Mouse (Mus musculus) neural tube, embryonic 14.5 days (tissue): ENCODE measurements around the gene Gpr87. TPM values are rescaled to one million over a fixed set of nuclear protein-coding genes. Genes with fewer than 3 reads are reported as not detected.
"Not testable (repeated sequence)": the region's sequence is repeated elsewhere in the genome, so short reads cannot be mapped to it uniquely, and the experiment has no call there.

Experiments
- ATAC-seq: fragments of 200-750 bp; cut with Nextera tagmentation; 2 replicates; pipeline ENCODE4 v1.8.0; 2017; ENCODE audit warnings: low read depth, mild to moderate bottlenecking, moderate TSS enrichment, moderate library complexity
- H3K27ac ChIP-seq: fragments of 300-500 bp; sonication (generic); 2 replicates; pipeline ENCODE4 v1.5.1; 2014; ENCODE audit warnings: low read depth, mild to moderate bottlenecking, control low read depth, low read length, moderate library complexity, mixed read lengths
- H3K27me3 ChIP-seq: fragments of 300-500 bp; sonication (generic); 2 replicates; pipeline ENCODE4 v1.6.1; 2014; ENCODE audit warnings: low read length; ENCODE audit not compliant: control insufficient read depth, insufficient read depth
- H3K36me3 ChIP-seq: fragments of 300-500 bp; sonication (generic); 2 replicates; pipeline ENCODE4 v1.6.1; 2014; ENCODE audit warnings: low read length, mixed read lengths; ENCODE audit not compliant: control insufficient read depth, insufficient read depth
- H3K4me1 ChIP-seq: fragments of 300-500 bp; sonication (generic); 2 replicates; pipeline ENCODE4 v1.6.1; 2014; ENCODE audit warnings: low read length; ENCODE audit not compliant: control insufficient read depth, insufficient read depth
- H3K4me2 ChIP-seq: fragments of 300-500 bp; sonication (generic); 2 replicates; pipeline ENCODE4 v1.6.1; 2014; ENCODE audit warnings: mild to moderate bottlenecking, low read depth, low read length, control low read depth
- H3K4me3 ChIP-seq: fragments of 300-500 bp; sonication (generic); 2 replicates; pipeline ENCODE4 v1.5.1; 2014; ENCODE audit warnings: low read depth, low read length, control low read depth, mixed read lengths
- H3K9ac ChIP-seq: fragments of 300-500 bp; sonication (generic); replicated peaks from 2 replicates; pipeline ENCODE4 v1.6.1; 2014; ENCODE audit warnings: low read depth, mild to moderate bottlenecking, control low read depth, low read length, mixed read lengths
- H3K9me3 ChIP-seq: fragments of 300-500 bp; sonication (generic); 2 replicates; pipeline ENCODE4 v1.6.1; 2016; ENCODE audit warnings: low read length; ENCODE audit not compliant: control insufficient read depth
- WGBS: fragments of 180-500 bp; shearing (Covaris S2); extraction: QIAGEN DNeasy Blood & Tissue Kit; methylation state at CpG from one replicate; pipeline ENCODE4 v1.1.7; 2014; 5-methylcytosine and 5-hydroxymethylcytosine counted together
- polyA plus RNA-seq: library from polyadenylated mRNA; unstranded; fragments of >200 nt; fragmentation: Nextera tagmentation; extraction: Ambion mirVana; gene quantifications from 2 replicates; pipeline ENCODE4 v1.2.1, GENCODE M21; 2014

Gene Gpr87
- polyA plus RNA-seq, 1 experiment from 2014 or later, result 0.46 TPM

DNA sequence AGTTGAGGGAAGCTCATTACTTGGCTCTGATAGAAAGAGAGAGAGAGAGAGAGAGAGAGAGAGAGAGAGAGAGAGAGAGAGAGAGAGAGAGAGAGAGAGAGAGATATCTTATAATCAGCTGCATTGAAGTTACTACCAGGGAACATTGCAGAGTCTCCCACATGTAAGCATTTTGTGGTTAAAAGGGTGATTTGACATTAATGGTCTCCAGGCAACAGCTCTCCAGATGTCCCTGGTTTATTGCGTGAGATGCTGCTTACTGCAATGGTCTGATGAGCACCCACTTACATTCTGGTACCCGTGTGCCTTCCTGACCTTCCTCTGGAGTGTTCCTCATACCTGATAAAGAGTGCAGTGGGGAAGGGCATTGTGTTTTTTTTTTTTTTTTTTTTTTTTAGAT, 40.0 kb downstream of the Gpr87 start:
- Histone ChIP-seq H3K9ac (no peak overlapping the region), H3K36me3 (no peaks in the 10 kb centered on the region), H3K4me2 (no peak overlapping the region), H3K9me3 (no peaks in the 10 kb centered on the region), H3K4me3 (no peak overlapping the region), H3K27me3 (no peaks in the 10 kb centered on the region), H3K27ac (no peak overlapping the region), H3K4me1 (no peaks in the 10 kb centered on the region)
- WGBS, result 65% methylated on average over 2 of the region's 2 CpGs
- ATAC-seq, result no peak

DNA sequence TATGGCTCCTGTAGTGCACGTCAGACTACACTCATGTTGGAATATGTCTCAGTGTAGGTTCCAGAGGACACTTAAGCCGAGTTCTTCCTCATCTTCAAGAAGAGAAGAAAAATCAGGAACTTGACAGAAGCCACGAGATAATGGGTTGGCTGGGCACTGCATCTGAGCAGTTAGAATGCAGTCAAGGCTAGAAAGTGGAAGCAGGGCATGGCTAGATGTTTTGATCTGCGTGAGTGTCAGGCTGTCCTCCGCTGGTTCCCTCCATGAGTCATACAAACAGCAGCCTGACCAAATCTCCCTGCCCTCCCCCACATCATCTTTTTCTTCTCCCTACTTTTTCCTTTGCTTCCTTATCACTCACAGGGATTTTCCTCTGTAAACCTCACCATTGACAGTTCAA, 41.5 kb downstream of the Gpr87 start, which contains the start of gene P2ry14:
TSS of gene P2ry14 (minus strand) at position 195 of the 400 bp plus-strand sequence.
- 92% methylated on average over 5 of the region's 5 CpGs for WGBS
- no peaks in the 10 kb centered on the region for H3K9me3 ChIP-seq
- H3K27ac ChIP-seq, result no peak within 1 kb of the TSS
- H3K4me2 ChIP-seq, result no peak within 1 kb of the TSS
- ATAC-seq, result no peak
- H3K4me1 ChIP-seq, result no peaks in the 10 kb centered on the region
- no peak within 1 kb of the TSS for H3K4me3 ChIP-seq
- no peak within 1 kb of the TSS for H3K9ac ChIP-seq
- H3K27me3 ChIP-seq, result no peaks in the 10 kb centered on the region
- no peaks in the 10 kb centered on the region for H3K36me3 ChIP-seq

DNA sequence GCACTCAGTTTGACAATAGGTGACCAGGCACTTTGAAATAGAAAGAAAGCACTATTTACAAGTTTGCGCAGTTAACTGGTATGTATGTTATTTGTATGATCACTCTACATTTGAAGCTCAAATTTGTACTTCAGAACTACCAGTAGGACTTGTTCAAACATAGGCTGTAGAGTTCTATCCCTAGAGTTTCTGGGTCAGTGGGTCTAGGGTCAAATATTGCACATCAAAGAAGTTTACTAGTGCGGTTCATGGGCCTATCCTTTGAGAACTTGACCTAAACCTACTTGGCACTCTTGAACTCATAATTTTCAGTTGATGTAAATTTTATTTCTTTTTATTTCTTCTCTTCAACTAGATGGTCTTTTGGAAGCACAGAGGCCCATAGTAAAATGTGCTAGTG, 44.3 kb downstream of the Gpr87 start:
- Histone ChIP-seq H3K36me3 (no peaks in the 10 kb centered on the region), H3K27ac (no peak overlapping the region), H3K9ac (no peak overlapping the region), H3K4me2 (no peak overlapping the region), H3K9me3 (no peaks in the 10 kb centered on the region), H3K27me3 (no peaks in the 10 kb centered on the region), H3K4me1 (no peaks in the 10 kb centered on the region), H3K4me3 (no peak overlapping the region)
- ATAC-seq, result no peak
- 94% methylated on average over 2 of the region's 2 CpGs for WGBS

DNA sequence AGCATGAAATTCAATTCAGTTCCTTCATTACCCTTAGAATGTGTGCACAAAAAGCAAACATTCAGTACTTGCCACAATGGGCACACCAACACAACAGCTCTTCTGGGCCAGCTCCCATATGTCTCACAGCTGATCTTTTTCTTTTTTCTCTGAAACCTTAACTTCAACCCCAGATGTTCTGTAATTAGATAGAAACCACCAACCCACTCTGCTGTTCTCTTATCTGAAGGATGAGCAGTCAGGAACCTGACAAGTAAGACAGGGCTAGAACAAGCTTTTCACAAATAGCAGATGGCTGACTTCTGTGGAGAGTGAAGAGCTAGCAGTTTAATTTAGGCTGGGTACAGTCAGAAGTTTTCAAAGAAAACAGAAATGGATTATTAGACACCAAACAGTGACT, 45.3 kb downstream of the Gpr87 start:
- H3K4me3 ChIP-seq, result no peak overlapping the region
- no peak for ATAC-seq
- no peaks in the 10 kb centered on the region for H3K4me1 ChIP-seq
- H3K36me3 ChIP-seq, result no peaks in the 10 kb centered on the region
- H3K27ac ChIP-seq, result no peak overlapping the region
- no peak overlapping the region for H3K9ac ChIP-seq
- no peak overlapping the region for H3K4me2 ChIP-seq
- no peaks in the 10 kb centered on the region for H3K27me3 ChIP-seq
- no peaks in the 10 kb centered on the region for H3K9me3 ChIP-seq

DNA sequence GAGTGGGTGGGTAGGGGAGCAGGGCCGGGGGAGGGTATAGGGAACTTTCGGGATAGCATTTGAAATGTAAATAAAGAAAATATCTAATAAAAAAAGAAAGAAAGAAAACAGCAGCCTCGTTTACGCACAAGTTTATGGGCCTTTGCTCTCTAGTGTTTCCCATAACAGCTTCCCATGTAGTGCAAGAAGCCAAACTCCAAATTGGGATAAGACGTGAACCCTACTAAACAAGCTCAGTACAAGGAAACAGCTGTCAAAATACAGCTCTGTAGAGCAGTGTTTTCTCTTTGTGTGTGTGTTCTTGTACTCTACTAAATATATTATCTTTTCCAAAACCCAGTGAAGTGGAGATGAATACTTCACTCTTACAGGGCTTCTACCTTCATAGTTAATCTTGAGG, 49.7 kb downstream of the Gpr87 start:
- H3K27me3 ChIP-seq, result no peaks in the 10 kb centered on the region
- H3K4me3 ChIP-seq, result no peak overlapping the region
- no peak for ATAC-seq
- H3K36me3 ChIP-seq, result no peaks in the 10 kb centered on the region
- no peaks in the 10 kb centered on the region for H3K4me1 ChIP-seq
- H3K9ac ChIP-seq, result no peak overlapping the region
- no peak overlapping the region for H3K4me2 ChIP-seq
- no peak overlapping the region for H3K27ac ChIP-seq
- no peaks in the 10 kb centered on the region for H3K9me3 ChIP-seq
- 71% methylated on average over 5 of the region's 5 CpGs for WGBS

DNA sequence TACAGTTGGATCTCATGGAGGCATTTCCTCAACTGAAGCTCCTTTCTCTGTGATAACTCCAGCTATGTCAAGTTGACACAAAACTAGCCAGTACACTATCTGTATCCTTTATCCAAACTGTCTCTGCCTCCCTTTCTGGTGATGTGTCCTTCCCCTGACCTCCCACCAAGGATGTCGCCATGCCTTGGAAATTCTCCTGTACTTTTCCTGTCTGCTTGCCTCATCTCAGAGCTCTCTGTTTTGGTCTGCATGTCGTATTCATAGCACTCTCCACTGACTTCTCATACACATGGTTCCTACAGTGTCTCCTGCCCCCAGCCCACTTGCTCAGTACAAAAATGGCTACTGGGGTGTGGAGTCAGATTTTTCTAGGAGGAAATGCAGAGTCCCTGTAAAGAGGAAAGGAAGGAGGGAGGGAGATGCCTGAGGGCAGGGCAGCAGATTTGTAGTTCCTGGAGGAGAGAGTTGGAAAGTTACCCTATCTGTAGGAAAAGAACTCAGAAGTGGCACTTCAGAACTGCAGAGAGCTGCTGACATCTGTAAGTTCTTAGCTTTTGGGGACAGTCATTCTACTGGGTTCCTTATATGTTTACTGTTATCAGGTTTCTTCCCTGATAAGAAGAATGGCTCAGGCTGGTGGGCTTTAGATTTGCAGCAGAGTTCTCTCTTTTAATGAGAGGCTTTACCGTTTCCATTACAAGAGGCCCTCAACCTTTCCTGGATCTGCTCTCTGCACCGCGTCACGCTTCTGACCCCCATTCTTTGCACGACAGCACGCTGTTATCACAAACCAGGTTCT, 53.2 kb downstream of the Gpr87 start:
- no peaks in the 10 kb centered on the region for H3K4me1 ChIP-seq
- no peak overlapping the region for H3K9ac ChIP-seq
- H3K4me3 ChIP-seq, result no peak overlapping the region
- no peaks in the 10 kb centered on the region for H3K36me3 ChIP-seq
- no peak overlapping the region for H3K4me2 ChIP-seq
- 89% methylated on average over 8 of the region's 8 CpGs for WGBS
- no peaks in the 10 kb centered on the region for H3K27me3 ChIP-seq
- no peak overlapping the region for H3K27ac ChIP-seq
- no peak for ATAC-seq
- H3K9me3 ChIP-seq, result no peaks in the 10 kb centered on the region

DNA sequence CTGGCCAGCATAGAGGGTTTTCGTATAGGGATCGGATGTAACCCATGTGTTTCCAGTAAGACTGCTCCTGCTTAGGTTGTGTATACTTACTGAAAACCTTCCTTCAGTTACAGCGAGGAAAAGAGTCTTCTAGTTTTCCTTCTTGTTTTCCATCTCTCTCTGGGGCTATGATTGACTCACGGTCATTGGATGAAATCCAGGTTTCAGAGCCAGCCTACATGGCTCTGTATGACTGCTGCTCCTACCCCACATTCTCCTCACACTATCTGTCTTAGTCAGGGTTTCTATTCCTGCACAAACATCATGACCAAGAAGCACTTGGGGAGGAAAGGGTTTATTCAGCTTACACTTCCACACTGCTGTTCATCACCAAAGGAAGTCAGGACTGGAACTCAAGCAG, 54.0 kb downstream of the Gpr87 start:
- not testable (repeated sequence) for H3K27me3 ChIP-seq, H3K4me3 ChIP-seq, ATAC-seq, H3K9ac ChIP-seq, H3K9me3 ChIP-seq, H3K27ac ChIP-seq, H3K4me2 ChIP-seq, H3K36me3 ChIP-seq, H3K4me1 ChIP-seq
- WGBS, result 93% methylated on average over 4 of the region's 4 CpGs

DNA sequence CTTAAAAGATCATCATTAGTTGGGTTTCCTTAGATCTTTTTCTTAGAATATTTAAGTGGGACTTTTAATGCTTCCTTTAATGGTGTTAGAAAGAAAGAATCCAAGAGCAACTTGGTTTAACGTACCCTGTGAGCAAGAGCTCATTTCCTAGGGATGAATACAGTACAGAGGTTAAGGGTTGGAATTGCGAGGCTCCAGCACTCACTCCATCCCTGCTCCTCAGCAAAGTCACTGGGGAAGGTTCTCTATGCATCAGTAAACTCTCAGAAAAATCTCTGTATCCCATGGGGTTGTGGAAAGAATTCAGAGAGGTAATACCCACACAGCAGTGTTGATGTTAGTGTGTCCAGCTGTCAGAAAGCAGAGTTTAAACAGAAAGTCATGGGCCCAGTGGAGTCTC, 54.8 kb downstream of the Gpr87 start:
- Histone ChIP-seq H3K27ac (no peak overlapping the region), H3K4me3 (no peak overlapping the region), H3K9me3 (no peaks in the 10 kb centered on the region), H3K36me3 (no peaks in the 10 kb centered on the region), H3K4me2 (no peak overlapping the region), H3K9ac (no peak overlapping the region), H3K4me1 (no peaks in the 10 kb centered on the region), H3K27me3 (no peaks in the 10 kb centered on the region)
- no peak for ATAC-seq
- WGBS, result 81% methylated on average over 2 of the region's 2 CpGs

DNA sequence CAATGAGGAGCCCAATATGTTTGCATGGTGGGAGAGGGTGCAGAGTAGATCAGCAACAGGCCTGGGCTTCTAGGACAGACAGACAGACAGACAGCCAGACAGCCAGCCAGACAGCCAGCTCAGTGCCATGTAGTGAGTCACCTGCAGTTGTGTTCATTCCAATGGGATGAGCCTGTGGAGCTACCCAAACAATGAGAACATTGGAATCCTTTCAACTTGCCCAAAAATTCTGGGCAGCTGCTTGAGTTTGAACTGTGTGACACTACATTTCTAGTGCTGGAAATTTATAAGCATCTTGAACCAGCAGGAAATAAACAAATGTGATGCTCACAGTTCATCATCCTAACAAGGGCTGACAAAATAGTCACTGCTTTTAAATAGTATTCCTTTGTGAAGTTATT, 55.3 kb downstream of the Gpr87 start:
- Histone ChIP-seq H3K36me3 (no peaks in the 10 kb centered on the region), H3K27me3 (no peaks in the 10 kb centered on the region), H3K4me3 (no peak overlapping the region), H3K4me1 (no peaks in the 10 kb centered on the region), H3K27ac (no peak overlapping the region), H3K9ac (no peak overlapping the region), H3K9me3 (no peaks in the 10 kb centered on the region), H3K4me2 (no peak overlapping the region)
- ATAC-seq, result no peak
